Mouse (Mus musculus): Measurements from ENCODE around the gene 4930430F08Rik.

DNA sequence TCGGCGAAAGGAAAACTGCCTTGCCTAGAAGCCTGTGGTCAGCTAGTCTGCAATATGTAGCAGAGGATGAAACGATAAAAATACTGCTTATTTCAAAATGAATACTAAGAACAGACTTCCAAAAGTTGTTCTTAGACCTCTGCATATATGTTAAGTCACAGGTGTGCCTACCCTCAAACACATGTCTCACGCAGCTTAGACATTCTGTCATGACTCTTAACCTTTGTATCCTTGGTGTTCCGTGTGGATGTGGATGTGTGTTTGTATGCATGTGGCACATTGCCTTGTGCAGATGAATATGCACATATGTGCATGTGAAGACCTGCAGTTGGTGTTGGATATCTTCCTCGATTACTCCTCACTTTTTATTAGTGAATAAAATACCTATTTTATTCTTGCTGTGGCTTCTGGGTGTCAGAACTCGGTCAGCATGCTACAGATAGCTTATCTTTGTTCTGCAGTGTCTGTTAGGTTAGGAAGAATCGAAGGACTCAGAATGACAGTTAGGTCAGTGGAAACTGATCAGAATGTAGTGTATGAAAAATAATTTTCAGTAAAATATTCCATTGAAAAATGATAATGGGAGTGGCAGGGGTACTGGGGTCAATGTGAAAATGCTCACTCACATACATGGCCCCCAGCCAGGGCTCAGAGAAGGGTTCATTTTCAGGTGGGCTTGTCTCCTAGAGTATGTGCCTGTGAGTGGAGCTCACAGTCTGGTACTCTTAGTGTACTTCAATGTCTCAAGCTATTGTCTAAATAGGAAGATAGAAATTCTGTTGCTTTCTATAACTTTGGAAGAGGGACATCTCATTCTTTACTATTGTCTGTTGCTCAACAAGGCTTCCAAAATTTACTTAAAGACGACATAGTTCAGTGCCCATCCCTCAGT lies 65.5 kb downstream of the 4930430F08Rik start:
- TF ChIP-seq CTCF (IDR thresholded peaks at IDR 0.05; ENCODE audit: low read depth) (no peak), EP300 (IDR thresholded peaks at IDR 0.05; ENCODE audit: low read depth) (peak; percentile 94)
